Mouse (Mus musculus) liver, embryonic 11.5 days (tissue): ENCODE results near the gene Gda. TPM values are rescaled to one million over a fixed set of nuclear protein-coding genes. Genes with fewer than 3 reads are reported as not detected.

ENCODE experiments used
- ATAC-seq: fragments of 200-750 bp; cut with Nextera tagmentation; replicated peaks from 2 replicates; pipeline ENCODE4 v1.8.0; 2017; ENCODE audit warnings: moderate number of reproducible peaks, mild to moderate bottlenecking, moderate TSS enrichment, moderate library complexity; ENCODE audit not compliant: low FRiP score
- DNase-seq: peaks from one replicate; pipeline ENCODE4 v3.0.0-alpha.2; 2017; ENCODE audit warnings: low spot score
- H3K27ac ChIP-seq: fragments of 300-500 bp; sonication (generic); 2 replicates; pipeline ENCODE4 v1.5.1; 2014; ENCODE audit warnings: mild to moderate bottlenecking, low read depth, low read length, control low read depth
- H3K27me3 ChIP-seq: fragments of 300-500 bp; sonication (generic); replicated peaks from 2 replicates; pipeline ENCODE4 v1.6.1; 2014; ENCODE audit warnings: low read length, mixed read lengths; ENCODE audit not compliant: control insufficient read depth, insufficient read depth
- H3K36me3 ChIP-seq: fragments of 300-500 bp; sonication (generic); 2 replicates; pipeline ENCODE4 v1.6.1; 2014; ENCODE audit warnings: mild to moderate bottlenecking, low read length, moderate library complexity, mixed read lengths; ENCODE audit not compliant: control insufficient read depth, insufficient read depth
- H3K4me1 ChIP-seq: fragments of 300-500 bp; sonication (generic); replicated peaks from 2 replicates; pipeline ENCODE4 v1.6.1; 2014; ENCODE audit warnings: low read length, mixed read lengths; ENCODE audit not compliant: control insufficient read depth, insufficient read depth
- H3K4me2 ChIP-seq: fragments of 300-500 bp; sonication (generic); 2 replicates; pipeline ENCODE4 v1.6.1; 2014; ENCODE audit warnings: mild to moderate bottlenecking, control low read depth, moderate library complexity
- H3K4me3 ChIP-seq: fragments of 300-500 bp; sonication (generic); 2 replicates; pipeline ENCODE4 v1.5.1; 2014; ENCODE audit warnings: low read depth, low read length, control low read depth
- H3K9ac ChIP-seq: fragments of 300-500 bp; sonication (generic); 2 replicates; pipeline ENCODE4 v1.6.1; 2014; ENCODE audit warnings: low read depth, low read length, control low read depth
- H3K9me3 ChIP-seq: fragments of 300-500 bp; sonication (generic); 2 replicates; pipeline ENCODE4 v1.6.1; 2016; ENCODE audit warnings: low read length, inconsistent platforms, mixed read lengths; ENCODE audit not compliant: control insufficient read depth
- WGBS: fragments of 180-500 bp; shearing (Covaris S2); extraction: QIAGEN DNeasy Blood & Tissue Kit; methylation state at CpG from one replicate; pipeline ENCODE4 v1.1.7; 2014; 5-methylcytosine and 5-hydroxymethylcytosine counted together
- polyA plus RNA-seq: library from polyadenylated mRNA; unstranded; fragments of >200 nt; fragmentation: Nextera tagmentation; extraction: Ambion mirVana; gene quantifications from 2 replicates; pipeline ENCODE4 v1.2.1, GENCODE M21; 2014

The Gda gene
- polyA plus RNA-seq, 1 experiment from 2014 or later, result 0.40 TPM

DNA sequence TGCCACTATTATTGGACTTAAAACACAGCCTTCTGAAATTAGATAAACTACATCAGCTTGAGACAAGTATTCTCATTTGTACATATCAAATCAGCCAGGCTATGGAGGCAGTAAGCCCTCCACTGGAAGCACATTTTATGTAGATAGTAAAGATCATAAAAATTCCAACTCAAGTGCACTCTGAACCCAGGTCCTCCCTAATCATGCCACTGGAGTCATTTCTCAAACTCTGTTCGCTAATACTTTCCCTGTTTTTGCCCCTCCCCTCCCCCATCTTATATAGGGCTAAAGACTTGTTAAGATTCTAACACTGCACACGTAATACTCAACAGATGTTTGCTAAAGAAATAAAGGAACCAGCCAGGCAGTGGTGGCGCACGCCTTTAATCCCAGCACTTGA is 39.9 kb downstream of the Gda start:
- H3K4me3 ChIP-seq, result no peak overlapping the region
- 76% methylated on average over 4 of the region's 4 CpGs for WGBS
- H3K9me3 ChIP-seq, result no peaks in the 10 kb centered on the region
- no peak overlapping the region for H3K4me2 ChIP-seq
- no peaks in the 10 kb centered on the region for H3K27me3 ChIP-seq
- no peaks in the 10 kb centered on the region for H3K36me3 ChIP-seq
- DNase-seq (no peak), ATAC-seq (no peak)
- H3K27ac ChIP-seq, result no peak overlapping the region
- no peak overlapping the region for H3K9ac ChIP-seq
- H3K4me1 ChIP-seq, result no peaks in the 10 kb centered on the region

- Histone ChIP-seq H3K4me2 (no peak overlapping the region), H3K4me1 (no peaks in the 10 kb centered on the region), H3K36me3 (no peaks in the 10 kb centered on the region), H3K4me3 (no peak overlapping the region), H3K27ac (no peak overlapping the region), H3K9me3 (no peaks in the 10 kb centered on the region), H3K9ac (no peak overlapping the region), H3K27me3 (no peaks in the 10 kb centered on the region)
- ATAC-seq (no peak), DNase-seq (no peak)
- 72% methylated on average over 2 of the region's 2 CpGs for WGBS
Observed at GRCm38 (mm10) chr19:21432879-21433278, 40.4 kb downstream of the Gda start.

DNA sequence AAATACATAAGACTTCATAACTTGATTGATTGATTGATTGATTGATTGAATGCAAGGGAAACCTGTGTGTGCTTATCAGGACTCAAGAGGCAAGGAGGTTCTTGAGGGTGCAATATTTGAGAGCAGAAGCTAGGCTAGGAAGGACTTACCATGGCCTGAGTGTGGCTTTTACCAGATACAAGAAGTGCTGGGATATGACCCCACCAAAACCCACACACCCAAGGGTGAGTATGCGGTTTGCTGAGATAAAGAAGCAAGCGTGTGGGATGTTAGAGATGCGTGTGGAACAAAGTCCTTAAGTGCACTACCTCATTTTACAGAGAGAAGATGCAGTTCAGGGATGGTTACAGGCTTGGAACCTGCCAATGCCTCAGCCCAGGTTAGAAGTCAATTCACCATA is 41.0 kb downstream of the Gda start:
- DNase-seq (no peak), ATAC-seq (no peak)
- WGBS, result 87% methylated on average over 3 of the region's 3 CpGs
- Histone ChIP-seq H3K9ac (no peak overlapping the region), H3K27ac (no peak overlapping the region), H3K4me1 (no peaks in the 10 kb centered on the region), H3K27me3 (no peaks in the 10 kb centered on the region), H3K9me3 (no peaks in the 10 kb centered on the region), H3K4me2 (no peak overlapping the region), H3K36me3 (no peaks in the 10 kb centered on the region), H3K4me3 (no peak overlapping the region)

- 86% methylated on average over 4 of the region's 4 CpGs for WGBS
- H3K4me3 ChIP-seq, result no peak overlapping the region
- H3K27me3 ChIP-seq, result no peaks in the 10 kb centered on the region
- no peak overlapping the region for H3K4me2 ChIP-seq
- ATAC-seq (no peak), DNase-seq (no peak)
- no peaks in the 10 kb centered on the region for H3K9me3 ChIP-seq
- H3K4me1 ChIP-seq, result no peaks in the 10 kb centered on the region
- no peaks in the 10 kb centered on the region for H3K36me3 ChIP-seq
- H3K9ac ChIP-seq, result no peak overlapping the region
- no peak overlapping the region for H3K27ac ChIP-seq
Observed at GRCm38 (mm10) chr19:21425391-21425790, 47.9 kb downstream of the Gda start.

GRCm38 (mm10) chr19:21423731-21424130 is 49.5 kb downstream of the Gda start:
- H3K4me3 ChIP-seq, result no peak overlapping the region
- no peaks in the 10 kb centered on the region for H3K27me3 ChIP-seq
- DNase-seq, result no peak
- H3K4me2 ChIP-seq, result no peak overlapping the region
- H3K36me3 ChIP-seq, result no peaks in the 10 kb centered on the region
- 69% methylated on average over 7 of the region's 7 CpGs for WGBS
- H3K4me1 ChIP-seq, result no peaks in the 10 kb centered on the region
- H3K9me3 ChIP-seq, result no peaks in the 10 kb centered on the region
- H3K27ac ChIP-seq, result no peak overlapping the region
- 0 out of 2 replicates have a peak, but pooled peaks have one; percentile 34 for ATAC-seq
- H3K9ac ChIP-seq, result no peak overlapping the region

- 82% methylated on average over 5 of the region's 5 CpGs for WGBS
- no peak for ATAC-seq
- no peak overlapping the region for H3K9ac ChIP-seq
- H3K27me3 ChIP-seq, result no peaks in the 10 kb centered on the region
- H3K4me3 ChIP-seq, result no peak overlapping the region
- H3K27ac ChIP-seq, result no peak overlapping the region
- no peaks in the 10 kb centered on the region for H3K4me1 ChIP-seq
- no peaks in the 10 kb centered on the region for H3K36me3 ChIP-seq
- H3K9me3 ChIP-seq, result no peaks in the 10 kb centered on the region
- no peak overlapping the region for H3K4me2 ChIP-seq
- no peak for DNase-seq
Observed at GRCm38 (mm10) chr19:21418418-21418817, 54.8 kb downstream of the Gda start.

DNA sequence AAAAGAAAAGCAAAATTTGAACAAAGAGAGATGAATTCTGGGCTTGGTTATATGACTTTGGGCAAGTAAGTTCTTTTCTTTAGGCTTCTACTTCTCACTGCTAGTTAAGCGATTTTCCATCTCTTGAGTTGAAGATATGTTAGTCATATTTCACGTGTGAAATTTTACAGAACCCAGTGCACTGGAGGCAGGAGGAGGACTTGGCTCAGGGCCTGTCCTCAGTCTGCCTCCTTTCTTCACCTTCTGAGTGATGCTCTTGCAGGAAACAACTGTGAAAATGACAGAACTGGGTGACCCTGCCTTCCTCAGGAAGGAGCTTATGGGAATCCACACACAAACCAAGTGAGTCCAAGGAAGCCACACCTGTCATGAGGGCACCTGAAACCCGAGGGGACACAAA is 57.9 kb downstream of the Gda start:
- Histone ChIP-seq H3K4me2 (no peak overlapping the region), H3K4me3 (no peak overlapping the region), H3K9me3 (no peaks in the 10 kb centered on the region), H3K36me3 (no peaks in the 10 kb centered on the region), H3K9ac (no peak overlapping the region), H3K27ac (no peak overlapping the region), H3K27me3 (no peaks in the 10 kb centered on the region), H3K4me1 (no peaks in the 10 kb centered on the region)
- 70% methylated on average over 3 of the region's 3 CpGs for WGBS
- no peak for ATAC-seq
- DNase-seq, result no peak

DNA sequence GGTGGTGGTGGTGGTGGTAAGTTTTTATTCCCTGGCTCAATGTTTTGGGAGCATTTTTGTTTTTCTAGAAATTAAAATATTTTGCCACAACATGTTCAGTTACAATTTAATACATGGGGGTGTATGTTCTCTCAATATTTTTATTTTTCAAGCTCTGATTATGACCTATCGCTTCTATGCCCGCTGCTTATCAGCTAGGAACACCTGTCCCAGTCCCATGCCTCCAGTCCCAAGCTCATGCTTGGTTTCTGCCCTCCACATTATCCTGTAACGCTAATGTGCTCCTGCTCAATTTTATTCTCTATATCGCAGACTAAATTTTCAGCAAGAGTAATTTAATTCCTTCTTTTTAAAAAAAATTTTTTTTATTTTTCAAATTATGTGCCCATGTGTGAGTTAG is 64.1 kb downstream of the Gda start:
- Histone ChIP-seq H3K4me3 (no peak overlapping the region), H3K4me2 (no peak overlapping the region), H3K27ac (no peak overlapping the region), H3K9me3 (no peaks in the 10 kb centered on the region), H3K4me1 (no peaks in the 10 kb centered on the region), H3K9ac (no peak overlapping the region), H3K27me3 (no peaks in the 10 kb centered on the region), H3K36me3 (no peaks in the 10 kb centered on the region)
- WGBS, result 74% methylated on average over 4 of the region's 4 CpGs
- no peak for DNase-seq
- peak; percentile 66; the same call in 1 of the 2 replicates for ATAC-seq

GRCm38 (mm10) chr19:21407363-21407762 is 65.9 kb downstream of the Gda start:
- Histone ChIP-seq H3K27me3 (no peaks in the 10 kb centered on the region), H3K4me1 (no peaks in the 10 kb centered on the region), H3K9me3 (no peaks in the 10 kb centered on the region), H3K36me3 (no peaks in the 10 kb centered on the region), H3K4me2 (no peak overlapping the region), H3K4me3 (no peak overlapping the region), H3K27ac (no peak overlapping the region), H3K9ac (no peak overlapping the region)
- DNase-seq (no peak), ATAC-seq (peak; percentile 36; the same call in 1 of the 2 replicates)
- WGBS, result 58% methylated on average over 1 of the region's 1 CpGs
